Mouse (Mus musculus): ENCODE data around the gene Brd3. TPM values are rescaled to one million over a fixed set of nuclear protein-coding genes. Genes with fewer than 3 reads are reported as not detected.
"Not testable (repeated sequence)": the region's sequence is repeated elsewhere in the genome, so short reads cannot be mapped to it uniquely, and the experiment has no call there.

Brd3 gene
- polyA plus RNA-seq (2012; rRNA removed), result 61.9 and 85.0 TPM in 2 replicates

- DNase-seq (ENCODE audit: low read depth), result no peak
- TF ChIP-seq POLR2A (IDR thresholded peaks at IDR 0.05; ENCODE audit: borderline replicate concordance, extremely low read depth, insufficient read depth, insufficient read length, poor library complexity, severe bottlenecking) (no peak), CTCF (IDR thresholded peaks at IDR 0.05; ENCODE audit: borderline replicate concordance, extremely low read depth, insufficient read depth, insufficient read length) (no peak)
Observed at GRCm38 (mm10) chr2:27507562-27507961, at the start of gene Brd3. Gene Brd3 (minus strand): TSS chr2:27507662.

DNA sequence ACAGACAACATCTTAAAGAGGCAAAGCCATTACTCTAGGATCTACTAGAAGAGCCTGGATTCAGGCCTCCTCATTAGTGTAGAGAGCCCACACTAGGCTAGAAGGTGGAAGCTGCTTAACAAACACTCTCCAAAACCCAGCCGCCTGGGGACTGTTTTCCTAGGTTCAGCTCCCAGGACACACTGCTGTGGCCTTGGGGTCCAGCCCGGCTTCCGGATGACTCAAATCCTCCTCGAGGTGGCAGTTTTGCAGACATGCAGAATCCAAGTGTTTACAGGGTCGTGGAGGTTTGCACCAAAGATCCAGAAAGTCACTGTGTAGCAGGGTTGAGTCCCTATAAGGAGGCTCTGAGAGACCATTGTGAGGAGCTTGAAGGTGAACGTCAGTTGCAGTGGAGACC, 49.5 kb upstream of the Brd3 start:
- no peak for TF ChIP-seq POLR2A (IDR thresholded peaks at IDR 0.05; ENCODE audit: borderline replicate concordance, extremely low read depth, insufficient read depth, insufficient read length, poor library complexity, severe bottlenecking)
- no peak for TF ChIP-seq CTCF (IDR thresholded peaks at IDR 0.05; ENCODE audit: borderline replicate concordance, extremely low read depth, insufficient read depth, insufficient read length)
- no peak for DNase-seq (ENCODE audit: low read depth)

GRCm38 (mm10) chr2:27554308-27554707, 46.8 kb upstream of the Brd3 start:
- DNase-seq (ENCODE audit: low read depth), result no peak
- TF ChIP-seq CTCF (IDR thresholded peaks at IDR 0.05; ENCODE audit: borderline replicate concordance, extremely low read depth, insufficient read depth, insufficient read length) (no peak), POLR2A (IDR thresholded peaks at IDR 0.05; ENCODE audit: borderline replicate concordance, extremely low read depth, insufficient read depth, insufficient read length, poor library complexity, severe bottlenecking) (no peak)

- TF ChIP-seq POLR2A (IDR thresholded peaks at IDR 0.05; ENCODE audit: borderline replicate concordance, extremely low read depth, insufficient read depth, insufficient read length, poor library complexity, severe bottlenecking), result no peak
- TF ChIP-seq CTCF (IDR thresholded peaks at IDR 0.05; ENCODE audit: borderline replicate concordance, extremely low read depth, insufficient read depth, insufficient read length), result peak; percentile 95
- peak; percentile 74 for DNase-seq (ENCODE audit: low read depth)
Observed at GRCm38 (mm10) chr2:27552620-27553287, 45.3 kb upstream of the Brd3 start.

DNA sequence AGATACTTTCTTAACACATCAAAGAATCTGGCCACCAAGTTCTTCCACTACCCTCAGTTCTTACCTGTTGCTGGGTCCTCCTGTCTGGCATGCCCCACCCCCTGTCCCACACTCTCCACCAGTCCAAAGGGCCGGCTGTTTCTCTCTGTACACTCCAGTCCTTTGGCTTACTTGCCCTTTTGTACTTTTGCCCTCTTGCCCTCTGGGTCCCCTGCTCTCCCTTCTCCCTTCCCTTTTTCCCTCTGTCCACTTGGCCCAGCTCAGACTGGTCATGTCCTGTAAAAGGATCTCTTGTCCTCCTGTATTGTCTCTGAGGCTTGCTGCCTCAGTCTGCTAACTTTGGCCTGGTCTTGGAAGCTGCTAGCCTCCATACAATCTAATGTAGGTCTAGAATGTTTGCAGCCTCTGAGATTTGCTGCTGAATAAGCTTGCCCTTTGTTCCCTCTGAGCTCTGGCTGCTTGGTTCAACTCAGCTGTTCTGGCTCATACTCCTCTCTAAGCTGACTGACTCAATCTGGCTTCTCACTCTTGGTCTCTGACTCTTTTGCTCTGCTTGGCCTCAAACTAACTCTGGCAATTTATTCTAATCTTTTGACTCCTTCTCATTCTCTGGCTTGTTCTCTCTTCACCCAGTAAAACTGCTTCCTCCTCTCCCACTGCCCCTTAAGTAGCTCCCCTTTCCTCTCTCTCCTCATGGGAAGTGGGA, 41.4 kb upstream of the Brd3 start:
- TF ChIP-seq POLR2A (IDR thresholded peaks at IDR 0.05; ENCODE audit: borderline replicate concordance, extremely low read depth, insufficient read depth, insufficient read length, poor library complexity, severe bottlenecking) (no peak), CTCF (IDR thresholded peaks at IDR 0.05; ENCODE audit: borderline replicate concordance, extremely low read depth, insufficient read depth, insufficient read length) (no peak)
- no peak for DNase-seq (ENCODE audit: low read depth)

DNA sequence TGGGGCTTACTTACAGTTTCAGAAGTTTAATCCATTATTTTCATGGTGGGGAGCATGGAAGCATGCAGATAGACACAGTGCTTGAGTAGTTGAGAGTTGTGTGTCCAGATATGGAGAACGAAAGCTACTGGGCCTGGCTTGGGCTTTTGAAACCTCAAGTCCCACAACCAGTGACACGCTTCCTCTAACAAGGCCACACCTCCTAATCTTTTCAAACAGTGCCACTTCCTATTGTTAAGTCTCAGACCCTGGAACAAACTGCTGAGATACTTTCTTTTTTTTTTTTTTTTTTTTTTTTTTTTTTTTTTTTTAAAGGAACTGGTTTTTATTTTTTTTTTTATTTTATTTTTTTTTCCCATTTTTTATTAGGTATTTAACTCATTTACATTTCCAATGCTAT, 40.5 kb upstream of the Brd3 start:
- no peak for DNase-seq (ENCODE audit: low read depth)
- TF ChIP-seq POLR2A (IDR thresholded peaks at IDR 0.05; ENCODE audit: borderline replicate concordance, extremely low read depth, insufficient read depth, insufficient read length, poor library complexity, severe bottlenecking), result no peak

GRCm38 (mm10) chr2:27547326-27547725, 39.9 kb upstream of the Brd3 start:
- TF ChIP-seq CTCF (IDR thresholded peaks at IDR 0.05; ENCODE audit: borderline replicate concordance, extremely low read depth, insufficient read depth, insufficient read length) (no peak), POLR2A (IDR thresholded peaks at IDR 0.05; ENCODE audit: borderline replicate concordance, extremely low read depth, insufficient read depth, insufficient read length, poor library complexity, severe bottlenecking) (no peak)
- DNase-seq (ENCODE audit: low read depth), result no peak

- DNase-seq (ENCODE audit: low read depth), result not testable (repeated sequence)
Observed at GRCm38 (mm10) chr2:27546041-27546440, 38.6 kb upstream of the Brd3 start.

GRCm38 (mm10) chr2:27545517-27545916, 38.1 kb upstream of the Brd3 start:
- DNase-seq (ENCODE audit: low read depth), result not testable (repeated sequence)

- no peak for TF ChIP-seq CTCF (IDR thresholded peaks at IDR 0.05; ENCODE audit: borderline replicate concordance, extremely low read depth, insufficient read depth, insufficient read length)
- TF ChIP-seq POLR2A (IDR thresholded peaks at IDR 0.05; ENCODE audit: borderline replicate concordance, extremely low read depth, insufficient read depth, insufficient read length, poor library complexity, severe bottlenecking), result no peak
Observed at GRCm38 (mm10) chr2:27544613-27545012, 37.2 kb upstream of the Brd3 start.

GRCm38 (mm10) chr2:27541225-27541624, 33.8 kb upstream of the Brd3 start:
- DNase-seq (ENCODE audit: low read depth), result no peak
- TF ChIP-seq POLR2A (IDR thresholded peaks at IDR 0.05; ENCODE audit: borderline replicate concordance, extremely low read depth, insufficient read depth, insufficient read length, poor library complexity, severe bottlenecking) (no peak), CTCF (IDR thresholded peaks at IDR 0.05; ENCODE audit: borderline replicate concordance, extremely low read depth, insufficient read depth, insufficient read length) (no peak)

More at GRCm38 (mm10) chr2:27544613-27545012, 37.2 kb upstream of the Brd3 start:
- DNase-seq (ENCODE audit: low read depth), result no peak

DNA sequence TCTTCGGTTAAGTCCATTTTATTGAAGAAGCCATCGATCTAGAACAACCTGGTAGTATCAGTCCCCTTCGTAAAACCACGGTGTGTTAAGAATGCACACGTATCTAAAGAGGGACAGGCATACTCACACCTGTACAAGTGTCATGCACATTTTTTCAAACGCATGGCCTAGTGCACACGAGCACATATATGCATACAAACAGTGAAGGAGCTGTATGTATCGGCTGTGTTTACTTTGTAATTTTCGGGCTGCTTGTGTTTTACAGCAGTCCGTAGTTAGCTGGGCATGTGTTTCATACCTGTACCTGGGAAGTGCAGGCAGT, 33.0 kb upstream of the Brd3 start:
- no peak for TF ChIP-seq POLR2A (IDR thresholded peaks at IDR 0.05; ENCODE audit: borderline replicate concordance, extremely low read depth, insufficient read depth, insufficient read length, poor library complexity, severe bottlenecking)
- TF ChIP-seq CTCF (IDR thresholded peaks at IDR 0.05; ENCODE audit: borderline replicate concordance, extremely low read depth, insufficient read depth, insufficient read length), result no peak
- no peak for DNase-seq (ENCODE audit: low read depth)

Data from brain, embryonic 14.5 days (tissue).